Mouse (Mus musculus) lung, embryonic 16.5 days (tissue): Measurements from ENCODE around the gene Dclk1. TPM values are rescaled to one million over a fixed set of nuclear protein-coding genes. Genes with fewer than 3 reads are reported as not detected.

Source experiments
- ATAC-seq: fragments of 200-750 bp; cut with Nextera tagmentation; 2 replicates; pipeline ENCODE4 v1.8.0; 2017; ENCODE audit warnings: low read depth, mild to moderate bottlenecking, moderate library complexity
- H3K27ac ChIP-seq: fragments of 300-500 bp; sonication (generic); 2 replicates; pipeline ENCODE4 v1.5.1; 2014; ENCODE audit warnings: mild to moderate bottlenecking, control low read depth, low read length
- H3K27me3 ChIP-seq: fragments of 300-500 bp; sonication (generic); 2 replicates; pipeline ENCODE4 v1.6.1; 2014; ENCODE audit warnings: low read depth, low read length, mixed read lengths; ENCODE audit not compliant: control insufficient read depth, insufficient read depth
- H3K36me3 ChIP-seq: fragments of 300-500 bp; sonication (generic); 2 replicates; pipeline ENCODE4 v1.6.1; 2014; ENCODE audit warnings: low read length; ENCODE audit not compliant: control insufficient read depth, insufficient read depth
- H3K4me1 ChIP-seq: fragments of 300-500 bp; sonication (generic); replicated peaks from 2 replicates; pipeline ENCODE4 v1.6.1; 2014; ENCODE audit warnings: low read length, mixed read lengths; ENCODE audit not compliant: control insufficient read depth, insufficient read depth
- H3K4me2 ChIP-seq: fragments of 300-500 bp; sonication (generic); 2 replicates; pipeline ENCODE4 v1.6.1; 2014; ENCODE audit warnings: low read depth, low read length, control low read depth
- H3K4me3 ChIP-seq: fragments of 300-500 bp; sonication (generic); 2 replicates; pipeline ENCODE4 v1.5.1; 2014; ENCODE audit warnings: mild to moderate bottlenecking, low read length, control low read depth
- H3K9ac ChIP-seq: fragments of 300-500 bp; sonication (generic); 2 replicates; pipeline ENCODE4 v1.6.1; 2014; ENCODE audit warnings: low read length, control low read depth
- H3K9me3 ChIP-seq: fragments of 300-500 bp; sonication (generic); 2 replicates; pipeline ENCODE4 v1.6.1; 2016; ENCODE audit warnings: low read length; ENCODE audit not compliant: control insufficient read depth
- WGBS: fragments of 180-500 bp; shearing (Covaris S2); extraction: QIAGEN DNeasy Blood & Tissue Kit; methylation state at CpG from one replicate; pipeline ENCODE4 v1.1.7; 2014; 5-methylcytosine and 5-hydroxymethylcytosine counted together
- polyA plus RNA-seq: library from polyadenylated mRNA; unstranded; fragments of >200 nt; fragmentation: Nextera tagmentation; extraction: Ambion mirVana; gene quantifications from 2 replicates; pipeline ENCODE4 v1.2.1, GENCODE M21; 2015

The Dclk1 gene
- polyA plus RNA-seq, 1 experiment from 2014 or later = 10.3 TPM

- ATAC-seq = no peak
- H3K27me3 ChIP-seq = no peaks in the 10 kb centered on the region
- no peaks in the 10 kb centered on the region for H3K9me3 ChIP-seq
- H3K4me3 ChIP-seq = no peak overlapping the region
- H3K27ac ChIP-seq = no peak overlapping the region
- 43% methylated on average over 1 of the region's 1 CpGs for WGBS
- H3K4me2 ChIP-seq = no peak overlapping the region
- no peaks in the 10 kb centered on the region for H3K36me3 ChIP-seq
- H3K4me1 ChIP-seq = no peaks in the 10 kb centered on the region
- H3K9ac ChIP-seq = no peak overlapping the region
Measured at GRCm38 (mm10) chr3:55481140-55481539, 239.0 kb downstream of the Dclk1 start.

- H3K9me3 ChIP-seq = no peaks in the 10 kb centered on the region
- ATAC-seq = no peak
- no peak overlapping the region for H3K4me2 ChIP-seq
- WGBS = 42% methylated on average over 4 of the region's 4 CpGs
- no peaks in the 10 kb centered on the region for H3K27me3 ChIP-seq
- no peaks in the 10 kb centered on the region for H3K36me3 ChIP-seq
- H3K27ac ChIP-seq = no peak overlapping the region
- no peak overlapping the region for H3K9ac ChIP-seq
- H3K4me1 ChIP-seq = no peaks in the 10 kb centered on the region
- no peak overlapping the region for H3K4me3 ChIP-seq
Measured at GRCm38 (mm10) chr3:55483328-55483727, 241.2 kb downstream of the Dclk1 start.

- no peaks in the 10 kb centered on the region for H3K9me3 ChIP-seq
- WGBS = 64% methylated on average over 12 of the region's 12 CpGs
- no peak overlapping the region for H3K4me2 ChIP-seq
- H3K36me3 ChIP-seq = no peaks in the 10 kb centered on the region
- H3K4me3 ChIP-seq = no peak overlapping the region
- ATAC-seq = no peak
- H3K9ac ChIP-seq = no peak overlapping the region
- no peaks in the 10 kb centered on the region for H3K27me3 ChIP-seq
- H3K27ac ChIP-seq = no peak overlapping the region
- no peaks in the 10 kb centered on the region for H3K4me1 ChIP-seq
Measured at GRCm38 (mm10) chr3:55489231-55489990, 247.2 kb downstream of the Dclk1 start.

- Histone ChIP-seq H3K9me3 (no peaks in the 10 kb centered on the region), H3K4me3 (no peak overlapping the region), H3K4me2 (no peak overlapping the region), H3K27me3 (no peaks in the 10 kb centered on the region), H3K36me3 (no peaks in the 10 kb centered on the region), H3K27ac (no peak overlapping the region), H3K9ac (no peak overlapping the region), H3K4me1 (no peaks in the 10 kb centered on the region)
- 44% methylated on average over 6 of the region's 6 CpGs for WGBS
- ATAC-seq = no peak
Measured at GRCm38 (mm10) chr3:55492021-55492420, 249.9 kb downstream of the Dclk1 start.

- Histone ChIP-seq H3K4me1 (no peaks in the 10 kb centered on the region), H3K9me3 (no peaks in the 10 kb centered on the region), H3K4me3 (no peak overlapping the region), H3K9ac (no peak overlapping the region), H3K36me3 (no peaks in the 10 kb centered on the region), H3K27ac (no peak overlapping the region), H3K4me2 (no peak overlapping the region), H3K27me3 (no peaks in the 10 kb centered on the region)
- no peak for ATAC-seq
- 30% methylated on average over 4 of the region's 4 CpGs for WGBS
Measured at GRCm38 (mm10) chr3:55494348-55494747, 252.2 kb downstream of the Dclk1 start.

- H3K4me1 ChIP-seq = no peaks in the 10 kb centered on the region
- no peaks in the 10 kb centered on the region for H3K27me3 ChIP-seq
- no peak overlapping the region for H3K4me3 ChIP-seq
- H3K9me3 ChIP-seq = no peaks in the 10 kb centered on the region
- no peak overlapping the region for H3K27ac ChIP-seq
- no peak overlapping the region for H3K4me2 ChIP-seq
- no peaks in the 10 kb centered on the region for H3K36me3 ChIP-seq
- no peak overlapping the region for H3K9ac ChIP-seq
- 66% methylated on average over 7 of the region's 7 CpGs for WGBS
- no peak for ATAC-seq
Measured at GRCm38 (mm10) chr3:55495231-55495630, 253.1 kb downstream of the Dclk1 start.

GRCm38 (mm10) chr3:55495866-55496265, 253.7 kb downstream of the Dclk1 start:
- no peaks in the 10 kb centered on the region for H3K36me3 ChIP-seq
- 68% methylated on average over 4 of the region's 4 CpGs for WGBS
- H3K27ac ChIP-seq = no peak overlapping the region
- H3K4me3 ChIP-seq = no peak overlapping the region
- H3K27me3 ChIP-seq = no peaks in the 10 kb centered on the region
- H3K9me3 ChIP-seq = no peaks in the 10 kb centered on the region
- no peak overlapping the region for H3K4me2 ChIP-seq
- H3K9ac ChIP-seq = no peak overlapping the region
- H3K4me1 ChIP-seq = no peaks in the 10 kb centered on the region
- ATAC-seq = no peak

GRCm38 (mm10) chr3:55496462-55496941, 254.3 kb downstream of the Dclk1 start:
- Histone ChIP-seq H3K36me3 (no peaks in the 10 kb centered on the region), H3K4me3 (no peak overlapping the region), H3K27me3 (no peaks in the 10 kb centered on the region), H3K9ac (no peak overlapping the region), H3K9me3 (no peaks in the 10 kb centered on the region), H3K4me2 (no peak overlapping the region), H3K4me1 (no peaks in the 10 kb centered on the region), H3K27ac (no peak overlapping the region)
- no peak for ATAC-seq
- WGBS = 84% methylated on average over 9 of the region's 9 CpGs

- Histone ChIP-seq H3K9ac (no peak overlapping the region), H3K4me3 (no peak overlapping the region), H3K4me1 (no peaks in the 10 kb centered on the region), H3K27me3 (no peaks in the 10 kb centered on the region), H3K36me3 (no peaks in the 10 kb centered on the region), H3K4me2 (no peak overlapping the region), H3K9me3 (no peaks in the 10 kb centered on the region), H3K27ac (no peak overlapping the region)
- 81% methylated on average over 7 of the region's 7 CpGs for WGBS
- no peak for ATAC-seq
Measured at GRCm38 (mm10) chr3:55499298-55499697, 257.1 kb downstream of the Dclk1 start.
